Mouse (Mus musculus): Measurements from ENCODE around the gene Ndc1.

Gene Ndc1

GRCm38 (mm10) chr4:107443621-107444020 is 76.0 kb downstream of the Ndc1 start:
- DNase-seq = no peak

- DNase-seq = no peak
These were observed 80.9 kb downstream of the Ndc1 start for GRCm38 (mm10) chr4:107448481-107448880.

- no peak for DNase-seq
These were observed 81.9 kb downstream of the Ndc1 start for GRCm38 (mm10) chr4:107449519-107449918.

GRCm38 (mm10) chr4:107452266-107453015 is 84.9 kb downstream of the Ndc1 start:
- no peak for DNase-seq

- DNase-seq = peak; percentile 91
These were observed 85.8 kb downstream of the Ndc1 start for GRCm38 (mm10) chr4:107453141-107453984.

- DNase-seq = peak; percentile 75
These were observed 90.0 kb downstream of the Ndc1 start for GRCm38 (mm10) chr4:107457602-107458001.

- DNase-seq = no peak
These were observed 91.3 kb downstream of the Ndc1 start for GRCm38 (mm10) chr4:107458907-107459306.

GRCm38 (mm10) chr4:107459461-107459860 is 91.9 kb downstream of the Ndc1 start:
- no peak for DNase-seq

GRCm38 (mm10) chr4:107460468-107460867 is 92.9 kb downstream of the Ndc1 start:
- DNase-seq = peak; percentile 85
